Mouse (Mus musculus): Measurements from ENCODE around the gene Fgd5.
"Not testable (repeated sequence)": the region's sequence is repeated elsewhere in the genome, so short reads cannot be mapped to it uniquely, and the experiment has no call there.

Fgd5 gene

GRCm38 (mm10) chr6:92067146-92067790 lies 88.6 kb downstream of the Fgd5 start:
- peak; percentile 47 for DNase-seq

- DNase-seq, result peak; percentile 76
Observed at GRCm38 (mm10) chr6:92071121-92071839, 92.6 kb downstream of the Fgd5 start.

GRCm38 (mm10) chr6:92080730-92081129 lies 102.1 kb downstream of the Fgd5 start:
- no peak for DNase-seq

GRCm38 (mm10) chr6:92082756-92083155 lies 104.1 kb downstream of the Fgd5 start:
- no peak for DNase-seq

GRCm38 (mm10) chr6:92084932-92085331 lies 106.3 kb downstream of the Fgd5 start:
- no peak for DNase-seq

GRCm38 (mm10) chr6:92089141-92089540 lies 110.5 kb downstream of the Fgd5 start:
- not testable (repeated sequence) for DNase-seq

GRCm38 (mm10) chr6:92089982-92090381 lies 111.3 kb downstream of the Fgd5 start:
- no peak for DNase-seq

GRCm38 (mm10) chr6:92090497-92090896 lies 111.8 kb downstream of the Fgd5 start:
- no peak for DNase-seq

GRCm38 (mm10) chr6:92091130-92091591 lies 112.5 kb downstream of the Fgd5 start, which contains the start of gene Nr2c2:
TSS of gene Nr2c2 (plus strand) at chr6:92091390.
- DNase-seq, result peak; percentile 84

GRCm38 (mm10) chr6:92091767-92092489 lies 113.2 kb downstream of the Fgd5 start:
- peak; percentile 99 for DNase-seq

GRCm38 (mm10) chr6:92092737-92093136 lies 114.1 kb downstream of the Fgd5 start:
- DNase-seq, result no peak

- DNase-seq, result no peak
Observed at GRCm38 (mm10) chr6:92093869-92094268, 115.2 kb downstream of the Fgd5 start.

GRCm38 (mm10) chr6:92100679-92101360 lies 122.1 kb downstream of the Fgd5 start:
- no peak for DNase-seq

- DNase-seq, result no peak
Observed at GRCm38 (mm10) chr6:92124547-92124946, 145.9 kb downstream of the Fgd5 start.

All from kidney, adult 11 months (tissue).